Mouse (Mus musculus): ENCODE data around the gene Sfxn5.

The Sfxn5 gene

GRCm38 (mm10) chr6:85333000-85333669 lies at the start of gene Sfxn5:
TSS of gene Sfxn5 (minus strand) at chr6:85333422.
- peak; percentile 97 for DNase-seq (ENCODE audit: low spot score)

DNA sequence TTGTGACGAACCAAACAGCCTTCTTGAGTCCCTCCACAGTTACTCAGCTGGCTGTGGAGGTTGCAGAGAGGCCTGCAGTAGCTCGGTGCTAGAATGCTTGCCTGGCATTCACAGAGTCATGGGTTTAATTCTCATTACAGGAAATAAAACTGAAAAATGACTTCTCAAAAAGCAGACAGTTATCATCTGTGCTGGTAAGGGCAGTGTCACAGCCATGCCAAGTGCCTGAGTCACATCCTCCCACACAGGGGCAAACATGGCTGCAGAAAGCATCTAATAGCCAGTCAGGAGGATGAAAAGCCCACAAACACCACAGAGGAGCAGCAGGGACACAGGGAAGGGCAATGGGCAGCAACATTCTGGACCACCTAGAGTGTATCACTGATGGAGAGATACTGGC lies 49.6 kb upstream of the Sfxn5 start:
- DNase-seq (ENCODE audit: low spot score) = no peak

DNA sequence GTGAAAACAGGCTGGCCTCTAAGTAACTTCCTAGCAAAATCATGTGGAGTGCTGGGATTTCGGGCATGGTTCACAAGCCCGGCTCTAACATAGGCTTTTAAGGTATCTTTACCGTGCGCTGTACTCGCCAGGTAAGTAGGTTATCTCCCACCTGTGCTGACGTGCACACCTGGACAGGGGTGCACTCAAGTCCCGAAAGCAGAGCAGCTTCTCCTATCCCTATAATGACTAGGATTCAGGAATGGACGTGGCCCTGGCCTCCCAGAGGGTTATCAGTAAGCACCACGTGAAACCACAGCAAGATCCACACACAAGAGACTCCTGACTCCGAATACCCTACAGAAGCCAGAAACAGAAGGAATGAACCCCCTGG lies 48.4 kb upstream of the Sfxn5 start:
- DNase-seq (ENCODE audit: low spot score) = no peak

DNA sequence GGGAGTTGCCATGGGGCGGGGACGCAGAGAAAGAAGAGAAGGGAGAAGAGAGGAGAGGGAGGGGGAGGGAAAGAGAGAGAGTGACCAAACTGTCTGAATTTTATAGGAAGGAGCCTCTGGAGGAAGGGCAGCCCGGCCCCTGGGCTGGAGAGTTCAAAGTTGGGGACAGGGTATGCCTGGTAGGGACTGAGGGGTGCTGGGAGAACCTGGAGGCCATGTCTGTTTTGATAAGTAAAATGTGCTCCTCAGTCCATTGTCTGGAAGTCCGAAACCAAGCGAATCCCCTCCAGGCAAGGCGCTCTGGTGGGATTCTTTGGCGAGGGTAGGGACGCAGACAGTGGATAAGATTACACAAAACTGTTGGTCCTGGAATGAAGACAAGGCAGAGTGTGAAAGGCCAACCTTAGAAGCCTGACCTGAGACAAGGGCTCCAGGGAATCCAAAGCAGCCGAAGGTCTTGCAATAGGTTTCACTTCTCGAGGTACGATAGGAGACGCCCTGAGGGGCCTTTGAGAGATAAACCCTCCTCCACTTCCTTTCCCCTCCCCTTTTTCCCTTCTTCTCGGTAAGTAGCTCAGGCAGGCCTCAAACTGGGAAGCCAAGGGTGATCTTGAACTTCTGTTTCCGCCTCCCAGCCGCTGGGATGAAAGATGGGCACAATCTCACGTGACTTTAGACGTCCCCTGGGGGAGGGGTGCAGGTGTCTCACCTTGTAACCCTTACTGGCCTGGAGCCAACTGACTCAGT lies 47.9 kb upstream of the Sfxn5 start:
- DNase-seq (ENCODE audit: low spot score) = no peak

- DNase-seq (ENCODE audit: low spot score) = peak; percentile 89
Measured at GRCm38 (mm10) chr6:85380201-85380900, 47.1 kb upstream of the Sfxn5 start.

- no peak for DNase-seq (ENCODE audit: low spot score)
Measured at GRCm38 (mm10) chr6:85378629-85379028, 45.4 kb upstream of the Sfxn5 start.

- DNase-seq (ENCODE audit: low spot score) = no peak
Measured at GRCm38 (mm10) chr6:85377876-85378275, 44.7 kb upstream of the Sfxn5 start.

DNA sequence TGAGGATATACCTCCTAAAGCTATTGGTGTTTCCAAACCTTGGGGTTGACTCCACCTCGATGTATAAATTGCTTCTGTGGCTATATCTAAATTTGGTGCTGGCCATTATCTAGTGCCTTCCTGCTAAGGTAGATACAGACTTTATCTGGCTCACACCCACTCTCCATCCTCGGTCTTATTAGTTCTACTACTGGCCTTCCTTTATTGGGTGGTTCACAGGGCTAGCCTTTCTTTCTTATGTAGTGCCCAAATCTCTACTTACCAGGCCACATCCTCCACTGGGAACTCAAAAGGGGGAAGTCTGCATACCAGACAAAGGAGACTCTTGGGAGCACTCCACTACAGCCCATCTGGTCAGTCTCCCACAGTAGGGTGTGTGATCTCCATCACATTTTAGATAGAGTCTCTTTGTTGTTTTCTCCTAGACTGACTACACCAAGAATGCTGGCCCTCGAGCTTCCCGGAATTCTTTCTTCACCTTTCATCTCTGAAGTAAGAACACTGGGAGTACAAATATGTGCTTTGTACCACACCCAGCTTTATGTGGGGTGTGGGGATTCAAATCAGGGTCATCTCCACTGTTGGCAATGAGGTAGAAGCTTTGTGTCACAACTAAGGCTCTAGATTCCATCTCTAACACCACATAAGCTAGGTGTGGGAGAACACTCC lies 44.0 kb upstream of the Sfxn5 start:
- DNase-seq (ENCODE audit: low spot score) = no peak

DNA sequence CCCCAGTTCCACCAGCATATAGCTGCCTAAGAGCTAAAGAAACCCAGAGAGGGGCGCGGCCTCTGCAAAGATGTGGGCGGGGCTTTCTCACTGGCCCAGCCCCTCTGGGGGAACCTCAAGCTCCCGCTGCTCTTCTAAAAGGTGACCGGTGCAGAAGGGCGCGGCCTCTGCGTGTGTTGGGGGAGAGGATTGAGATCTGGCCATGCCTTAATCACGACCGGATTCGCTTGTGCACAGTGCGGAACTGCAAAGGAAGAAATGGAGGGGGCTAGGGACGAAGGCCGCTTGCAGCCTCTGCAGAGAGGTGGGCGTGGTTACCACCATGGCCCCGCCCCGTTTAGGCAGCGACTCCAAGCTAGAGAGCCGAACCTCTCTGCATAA lies 41.5 kb upstream of the Sfxn5 start:
- peak; percentile 96 for DNase-seq (ENCODE audit: low spot score)

- no peak for DNase-seq (ENCODE audit: low spot score)
Measured at GRCm38 (mm10) chr6:85373951-85374733, 40.9 kb upstream of the Sfxn5 start, which contains the start of gene Rab11fip5. TSS of gene Rab11fip5 (minus strand) at chr6:85374634.

GRCm38 (mm10) chr6:85373066-85373860 lies 40.0 kb upstream of the Sfxn5 start:
- DNase-seq (ENCODE audit: low spot score) = no peak

DNA sequence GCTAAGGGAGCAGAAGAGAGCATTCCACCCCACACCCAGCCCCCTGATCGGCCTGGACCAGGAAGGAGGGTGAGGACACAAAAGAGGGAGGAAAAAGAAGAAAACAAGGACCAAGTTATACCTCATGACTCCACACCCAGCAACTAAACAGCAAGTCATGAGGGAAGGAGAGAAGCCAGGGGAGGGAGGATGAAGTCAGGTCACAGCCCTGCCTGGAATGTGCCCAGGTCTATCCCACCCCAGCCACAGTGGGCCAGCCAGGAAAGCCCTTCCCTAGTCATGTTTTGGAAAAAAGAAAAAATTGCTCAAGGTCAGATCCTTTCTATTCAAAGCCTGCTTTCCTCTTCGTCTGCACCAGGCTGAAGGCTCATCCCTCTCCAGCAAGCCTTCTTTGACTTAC lies 39.3 kb upstream of the Sfxn5 start:
- no peak for DNase-seq (ENCODE audit: low spot score)

DNA sequence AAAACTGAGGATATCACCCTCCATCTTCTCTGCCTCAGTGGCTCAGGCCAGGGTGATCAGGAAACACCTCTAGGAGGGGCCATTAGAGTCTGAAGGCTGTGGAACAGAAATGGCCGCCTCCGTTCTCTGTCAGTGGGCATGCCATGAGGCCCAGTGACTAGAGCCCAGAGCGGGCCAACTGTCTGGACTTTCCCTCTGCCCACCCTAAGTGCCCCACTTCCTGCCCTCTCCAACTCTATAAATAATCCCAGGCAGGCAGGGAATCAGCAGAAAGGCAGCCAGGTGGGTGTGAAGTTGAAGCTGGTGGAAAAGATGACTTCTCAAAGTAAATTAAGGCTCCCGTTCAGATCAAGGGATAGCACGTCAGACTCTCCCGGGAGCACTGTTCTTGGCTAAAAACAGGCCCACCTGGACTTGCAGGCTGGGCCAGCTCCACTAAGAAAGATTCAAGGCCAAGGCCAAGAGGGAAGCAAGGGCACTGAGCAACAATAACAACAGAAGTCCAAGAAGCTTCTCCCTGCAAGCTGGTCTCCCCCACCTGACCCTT lies 38.7 kb upstream of the Sfxn5 start:
- no peak for DNase-seq (ENCODE audit: low spot score)

GRCm38 (mm10) chr6:85370666-85371430 lies 37.6 kb upstream of the Sfxn5 start:
- no peak for DNase-seq (ENCODE audit: low spot score)

- DNase-seq (ENCODE audit: low spot score) = no peak
Measured at GRCm38 (mm10) chr6:85370041-85370440, 36.8 kb upstream of the Sfxn5 start.

GRCm38 (mm10) chr6:85369181-85369860 lies 36.1 kb upstream of the Sfxn5 start:
- peak; percentile 64 for DNase-seq (ENCODE audit: low spot score)

DNA sequence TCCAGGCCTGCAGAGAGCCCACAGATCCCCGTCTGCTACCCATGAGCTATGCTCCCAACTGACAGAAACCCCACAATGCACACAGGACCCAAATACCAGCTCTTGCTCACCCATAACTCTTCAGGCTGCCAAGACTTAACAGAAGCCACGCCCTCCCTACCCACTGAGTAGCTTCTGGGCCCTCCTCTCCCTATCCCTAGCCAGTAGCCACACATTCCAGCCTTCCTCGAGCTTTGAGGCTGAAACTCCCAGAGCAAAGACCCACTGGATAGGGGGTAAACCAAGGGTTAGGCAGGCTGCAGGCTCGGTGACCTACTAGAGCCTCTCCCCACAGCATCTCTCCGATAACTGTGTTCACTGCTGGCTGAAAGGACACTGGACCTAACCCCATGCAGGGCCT lies 35.5 kb upstream of the Sfxn5 start:
- no peak for DNase-seq (ENCODE audit: low spot score)

GRCm38 (mm10) chr6:85368166-85368565 lies 34.9 kb upstream of the Sfxn5 start:
- no peak for DNase-seq (ENCODE audit: low spot score)

DNA sequence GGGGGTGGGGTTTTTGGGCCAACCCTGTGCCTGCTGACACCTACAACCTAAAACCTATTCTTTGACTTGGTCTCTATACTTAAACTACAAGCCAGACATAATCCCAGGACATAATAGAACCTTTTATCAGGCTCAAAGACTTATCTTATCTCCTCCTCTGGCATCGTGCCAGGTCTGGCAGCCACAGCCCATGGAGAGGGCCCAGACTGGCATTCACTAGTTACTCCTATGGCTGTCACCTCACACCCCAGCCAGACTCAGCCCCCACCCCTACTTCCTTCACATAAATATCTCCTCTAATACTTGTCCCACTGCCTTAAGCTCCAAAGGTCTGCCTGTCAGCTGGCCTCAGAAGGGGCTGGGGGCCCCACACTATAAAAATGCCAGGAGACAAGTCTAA lies 33.2 kb upstream of the Sfxn5 start:
- DNase-seq (ENCODE audit: low spot score) = no peak
